Mouse (Mus musculus): ENCODE data around the gene Lyg1.
"Not testable (repeated sequence)": the region's sequence is repeated elsewhere in the genome, so short reads cannot be mapped to it uniquely, and the experiment has no call there.

Lyg1 gene

GRCm38 (mm10) chr1:37957659-37958058 is at the start of gene Lyg1:
Gene Lyg1 (minus strand): TSS chr1:37957759.
- no peak for DNase-seq (ENCODE audit: low spot score in 2 of 2)

DNA sequence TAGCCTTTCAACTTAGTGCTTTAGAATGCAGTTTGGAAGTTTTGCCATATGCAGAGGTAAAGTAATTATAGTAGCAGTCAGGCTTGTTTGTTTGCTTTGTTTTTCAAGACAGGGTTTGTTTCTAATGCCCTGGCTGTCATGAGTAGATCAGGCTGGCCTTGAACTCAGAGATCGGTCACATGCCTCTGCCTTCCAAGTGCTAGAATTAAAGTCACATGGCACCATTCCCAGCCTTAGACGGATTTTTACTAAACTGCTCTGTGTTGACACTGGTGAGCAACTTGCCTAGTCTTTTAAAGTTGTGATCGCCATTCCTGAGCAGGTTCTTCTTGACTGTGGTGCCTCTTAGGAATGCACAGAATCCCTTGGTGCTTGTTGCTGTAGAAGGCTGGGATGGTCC is 49.2 kb upstream of the Lyg1 start:
- DNase-seq (ENCODE audit: low spot score in 2 of 2): no peak

DNA sequence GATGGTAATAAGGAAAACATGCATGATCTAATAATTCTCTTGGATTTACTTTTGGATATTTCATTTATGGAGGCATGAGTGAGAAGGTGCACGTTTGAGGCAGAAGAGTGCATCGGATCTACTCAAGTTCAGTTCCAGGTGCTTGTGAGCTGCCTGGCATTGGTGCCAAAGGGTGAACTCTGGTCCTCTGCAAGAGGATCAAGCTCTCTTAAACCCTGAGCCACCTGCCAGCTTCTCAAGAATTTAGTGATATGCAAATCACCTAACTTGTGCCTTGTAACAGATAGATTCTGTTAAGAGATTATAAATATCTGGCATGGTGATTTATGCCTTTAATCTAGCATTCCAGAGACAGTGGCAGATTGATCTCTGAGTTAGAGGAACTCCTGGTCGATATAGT is 45.5 kb upstream of the Lyg1 start:
- DNase-seq (ENCODE audit: low spot score in 2 of 2): no peak

DNA sequence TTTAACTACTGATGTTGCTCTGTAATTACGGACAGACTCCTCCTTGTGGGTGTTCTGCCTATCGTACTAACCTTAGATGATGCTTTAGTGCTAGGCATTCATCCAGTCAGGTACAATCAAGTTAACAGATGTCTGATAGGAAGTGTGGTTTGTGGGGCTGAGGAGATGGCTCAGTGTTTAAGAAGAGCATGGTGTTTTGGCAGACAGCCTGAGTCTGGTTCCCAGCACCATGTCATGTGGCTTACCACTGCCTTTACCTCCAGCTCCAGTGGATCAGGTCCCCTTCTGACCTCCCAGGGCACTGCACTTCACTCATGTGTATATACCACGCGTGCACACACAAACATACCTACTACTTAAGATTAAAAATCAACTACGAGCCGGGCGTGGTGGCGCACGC is 44.4 kb upstream of the Lyg1 start:
- DNase-seq (ENCODE audit: low spot score in 2 of 2): no peak

- DNase-seq (ENCODE audit: low spot score in 2 of 2): no peak
Measured at GRCm38 (mm10) chr1:38000844-38001243, 43.3 kb upstream of the Lyg1 start.

- DNase-seq (ENCODE audit: low spot score in 2 of 2): no peak
Measured at GRCm38 (mm10) chr1:37999552-37999951, 42.0 kb upstream of the Lyg1 start.

DNA sequence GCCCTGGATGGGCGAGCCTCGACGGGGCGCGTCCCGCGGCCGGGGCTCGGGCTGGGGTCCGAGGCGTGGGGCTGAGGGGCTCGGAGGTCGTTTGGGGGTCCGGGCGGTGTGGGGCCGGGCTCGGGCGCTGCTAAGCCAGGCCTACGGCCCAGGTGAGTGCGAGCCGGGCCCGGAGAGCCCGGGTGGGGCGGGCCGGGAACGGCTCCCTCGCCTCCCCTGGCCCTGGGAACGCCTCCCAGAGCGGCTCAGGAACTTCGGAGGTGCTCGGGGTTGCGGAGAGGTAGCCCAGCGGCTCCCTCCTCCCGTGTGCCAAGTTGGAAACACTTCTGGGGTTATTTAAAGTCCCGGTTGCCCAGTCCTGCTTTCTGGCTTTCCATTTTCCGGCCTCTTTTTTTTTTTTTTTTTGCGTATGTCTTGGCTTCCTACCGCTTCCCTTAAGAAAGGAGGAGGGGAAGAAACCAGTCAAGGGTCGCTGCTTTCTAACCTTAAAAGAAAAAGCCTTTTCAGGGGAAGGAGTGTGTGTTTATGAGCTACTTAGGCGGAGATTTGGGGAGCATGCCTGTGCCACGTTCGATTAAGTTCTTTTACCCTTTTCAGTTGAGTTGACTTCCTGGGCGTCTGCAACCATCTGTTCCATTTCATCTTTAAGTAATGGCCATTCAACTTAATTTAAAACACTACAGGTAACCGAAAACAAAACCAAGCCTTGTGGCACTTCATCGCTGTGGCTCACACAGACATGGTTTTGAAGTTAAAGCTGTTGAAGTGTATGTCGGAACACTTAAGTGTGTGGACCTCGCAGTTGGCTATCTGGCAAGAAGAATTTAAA is 41.0 kb upstream of the Lyg1 start:
- DNase-seq (ENCODE audit: low spot score in 2 of 2): no peak

DNA sequence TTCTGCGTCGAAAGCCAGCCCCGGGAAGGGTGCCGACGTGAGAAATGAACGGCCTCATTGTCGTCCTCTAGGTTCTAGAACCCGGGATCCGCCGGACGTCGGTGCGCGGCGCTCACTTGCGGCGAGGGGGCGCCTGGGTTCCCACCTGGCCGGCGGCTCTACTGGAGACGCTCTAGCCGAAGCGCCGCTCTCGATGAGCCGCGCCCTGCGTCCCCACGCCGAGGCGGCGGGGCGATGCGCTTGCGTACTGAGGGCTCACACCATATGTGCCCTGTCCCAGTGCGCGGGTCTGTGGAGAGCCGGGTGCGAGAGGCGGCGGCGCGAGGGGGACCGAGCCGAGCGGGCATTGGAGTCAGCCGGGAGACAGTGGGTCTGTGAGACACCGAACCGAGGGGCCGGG is 40.3 kb upstream of the Lyg1 start, which contains the start of the genes Txndc9 and Eif5b:
TSS of gene Txndc9 (minus strand) at position 27 of the 400 bp plus-strand sequence.
TSS of gene Eif5b (plus strand) at position 144 of the 400 bp plus-strand sequence.
- peak; percentile 88 to 95 for DNase-seq (ENCODE audit: low spot score in 2 of 2)

DNA sequence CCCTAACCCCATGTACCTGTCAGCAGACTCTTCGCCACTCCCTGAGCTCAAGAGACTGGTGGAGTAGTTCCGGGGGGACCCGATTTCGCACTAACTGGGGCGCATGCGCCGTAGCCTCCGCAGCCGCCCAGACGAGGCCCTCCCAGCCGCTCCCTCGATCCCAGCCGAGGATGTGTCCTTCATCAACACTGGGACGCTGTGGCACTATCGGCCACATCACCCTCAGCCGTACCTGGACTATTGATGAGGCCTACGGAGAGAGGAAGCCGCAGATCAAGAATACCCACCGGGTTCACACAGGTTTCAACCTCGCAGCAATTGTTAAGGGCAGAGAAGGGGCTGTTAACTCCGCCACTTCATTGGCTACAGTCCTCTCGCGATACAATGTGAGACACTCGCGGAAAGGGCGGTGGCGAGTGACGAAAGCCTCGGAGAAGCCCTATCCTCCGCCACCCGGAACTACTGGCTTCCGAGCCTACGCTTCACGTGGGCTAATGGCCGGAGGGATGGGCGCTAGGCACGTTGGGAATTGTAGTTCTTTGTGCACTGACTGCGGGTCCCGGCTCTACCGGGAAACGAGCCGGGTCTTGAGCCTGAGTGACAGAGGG is 39.4 kb upstream of the Lyg1 start:
- DNase-seq (ENCODE audit: low spot score in 2 of 2): peak; percentile 96 to 97

- DNase-seq (ENCODE audit: low spot score in 2 of 2): no peak
Measured at GRCm38 (mm10) chr1:37996226-37996625, 38.7 kb upstream of the Lyg1 start.

- DNase-seq (ENCODE audit: low spot score in 2 of 2): no peak
Measured at GRCm38 (mm10) chr1:37987856-37988255, 30.3 kb upstream of the Lyg1 start.

DNA sequence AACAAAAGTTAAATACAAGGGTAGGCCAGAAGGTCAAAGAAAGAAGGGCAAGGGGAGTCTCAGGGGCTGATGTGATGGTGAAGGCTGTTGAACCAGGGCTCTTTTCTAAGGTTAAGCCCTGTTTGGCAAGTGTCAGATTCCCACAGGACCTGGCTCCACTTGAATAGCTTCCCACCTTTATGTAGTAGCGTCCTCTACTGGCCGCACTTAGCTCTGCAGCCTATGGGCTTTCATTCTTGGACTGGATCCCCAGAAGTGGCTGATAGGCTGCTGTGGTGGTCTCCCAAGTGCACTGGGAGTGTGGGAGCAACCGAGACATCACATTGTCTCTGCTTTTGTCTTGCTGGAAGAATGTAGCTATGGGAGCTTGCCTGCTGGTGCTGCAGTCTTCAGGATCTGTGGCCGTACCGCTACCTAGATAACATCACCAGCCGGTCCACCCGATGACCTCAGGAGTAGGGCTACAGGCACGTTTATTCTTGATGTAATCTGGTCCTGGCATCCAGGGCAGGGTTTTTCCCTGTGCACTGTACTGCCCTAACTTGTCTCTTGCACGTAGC is 28.3 kb upstream of the Lyg1 start:
- peak in 1 of 2 experiments; percentile 39 for DNase-seq (ENCODE audit: low spot score in 2 of 2)

GRCm38 (mm10) chr1:37984326-37984725 is 26.8 kb upstream of the Lyg1 start:
- DNase-seq (ENCODE audit: low spot score in 2 of 2): no peak

GRCm38 (mm10) chr1:37977303-37977702 is 19.7 kb upstream of the Lyg1 start:
- no peak for DNase-seq (ENCODE audit: low spot score in 2 of 2)

DNA sequence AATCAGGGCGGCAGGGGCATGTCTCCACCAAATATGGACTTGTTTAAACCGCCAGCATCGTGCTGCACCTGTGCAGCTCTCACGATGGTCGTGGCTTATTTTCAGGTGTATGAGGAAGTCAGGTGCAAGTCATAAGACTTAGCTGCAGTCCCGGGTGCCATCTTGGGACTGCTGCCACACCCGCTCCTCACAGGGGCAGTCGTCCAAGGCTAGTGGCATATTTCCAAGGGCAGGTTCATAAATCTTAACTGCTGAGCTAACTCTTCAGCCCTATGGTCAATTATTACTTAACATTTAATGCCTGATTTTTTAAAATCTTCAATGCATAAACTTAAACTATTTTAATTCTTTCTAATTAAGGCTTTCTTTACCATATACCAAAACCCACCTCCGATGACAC is 19.1 kb upstream of the Lyg1 start:
- not testable (repeated sequence) for DNase-seq (ENCODE audit: low spot score in 2 of 2)

GRCm38 (mm10) chr1:37971520-37971919 is 14.0 kb upstream of the Lyg1 start:
- no peak for DNase-seq (ENCODE audit: low spot score in 2 of 2)

- no peak for DNase-seq (ENCODE audit: low spot score in 2 of 2)
Measured at GRCm38 (mm10) chr1:37968746-37969145, 11.2 kb upstream of the Lyg1 start.

GRCm38 (mm10) chr1:37965571-37965970 is 8.0 kb upstream of the Lyg1 start:
- no peak for DNase-seq (ENCODE audit: low spot score in 2 of 2)

GRCm38 (mm10) chr1:37959486-37959885 is 1.9 kb upstream of the Lyg1 start:
- no peak for DNase-seq (ENCODE audit: low spot score in 2 of 2)

DNA sequence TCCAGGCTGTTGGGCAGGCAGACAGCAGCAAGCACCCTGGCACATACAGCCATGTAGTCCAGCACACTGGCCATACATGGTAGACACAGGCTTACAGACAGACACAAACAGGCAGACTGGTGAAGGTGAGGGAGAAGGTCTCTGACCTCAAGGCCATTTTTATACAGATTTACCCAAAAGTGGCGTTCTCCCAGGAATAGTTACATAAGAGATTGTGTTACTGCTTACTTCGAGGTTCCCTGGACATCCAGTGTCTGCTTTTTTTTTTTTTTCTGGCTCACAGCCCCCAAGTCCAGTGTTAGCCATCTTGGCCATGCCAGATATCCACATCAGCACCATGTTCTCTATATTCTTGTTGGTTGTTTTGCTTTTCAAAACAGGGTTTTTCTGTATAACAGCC is 957 bp upstream of the Lyg1 start:
- DNase-seq (ENCODE audit: low spot score in 2 of 2): no peak

GRCm38 (mm10) chr1:37956690-37957431 is 698 bp downstream of the Lyg1 start:
- DNase-seq (ENCODE audit: low spot score in 2 of 2): no peak

- DNase-seq (ENCODE audit: low spot score in 2 of 2): no peak
Measured at GRCm38 (mm10) chr1:37955251-37955650, 2.3 kb downstream of the Lyg1 start.

All from spleen, postnatal 10 days (tissue).